Mouse (Mus musculus): Measurements from ENCODE around the gene Rrp15.

GRCm38 (mm10) chr1:186773124-186773523 is 24.0 kb upstream of the Rrp15 start:
- TF ChIP-seq CTCF (conservative IDR thresholded peaks at IDR 0.05; ENCODE audit: low read length): no peak
- no peak for TF ChIP-seq NANOG (IDR thresholded peaks at IDR 0.05; ENCODE audit: borderline replicate concordance, low read length)
- no peak for TF ChIP-seq POU5F1 (IDR thresholded peaks at IDR 0.05; ENCODE audit: borderline replicate concordance, low read length)
